Mouse (Mus musculus): Measurements from ENCODE around the gene Igfbp5. TPM values are rescaled to one million over a fixed set of nuclear protein-coding genes. Genes with fewer than 3 reads are reported as not detected.

Igfbp5 gene
- polyA plus RNA-seq, 1 experiment from 2014 or later: 126 TPM

DNA sequence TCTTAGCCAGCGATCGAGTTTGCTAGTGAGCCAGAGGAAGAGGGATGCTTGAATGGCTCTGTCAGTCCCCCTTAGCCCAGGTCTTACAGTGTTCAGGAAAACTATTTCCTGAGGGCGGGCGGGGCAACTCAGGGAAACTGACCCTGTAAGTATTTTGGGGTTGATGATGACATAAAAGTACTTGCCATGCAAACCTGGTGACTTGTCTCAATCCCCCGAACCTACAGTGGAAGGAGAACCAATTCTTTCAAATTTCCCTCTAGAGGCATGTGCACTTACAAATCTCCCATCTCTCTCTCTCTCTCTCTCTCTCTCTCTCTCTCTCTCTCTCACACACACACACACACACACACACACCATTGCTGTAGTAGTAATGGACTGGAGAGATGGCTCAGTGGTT lies 45.8 kb downstream of the Igfbp5 start:
- WGBS: 92% methylated on average over 5 of the region's 5 CpGs
- no peak overlapping the region for H3K9ac ChIP-seq (replicated peaks; ENCODE audit: low read depth, low read length)
- no peak for ATAC-seq (ENCODE audit: insufficient number of reproducible peaks, insufficient read depth, low FRiP score, low read depth)

DNA sequence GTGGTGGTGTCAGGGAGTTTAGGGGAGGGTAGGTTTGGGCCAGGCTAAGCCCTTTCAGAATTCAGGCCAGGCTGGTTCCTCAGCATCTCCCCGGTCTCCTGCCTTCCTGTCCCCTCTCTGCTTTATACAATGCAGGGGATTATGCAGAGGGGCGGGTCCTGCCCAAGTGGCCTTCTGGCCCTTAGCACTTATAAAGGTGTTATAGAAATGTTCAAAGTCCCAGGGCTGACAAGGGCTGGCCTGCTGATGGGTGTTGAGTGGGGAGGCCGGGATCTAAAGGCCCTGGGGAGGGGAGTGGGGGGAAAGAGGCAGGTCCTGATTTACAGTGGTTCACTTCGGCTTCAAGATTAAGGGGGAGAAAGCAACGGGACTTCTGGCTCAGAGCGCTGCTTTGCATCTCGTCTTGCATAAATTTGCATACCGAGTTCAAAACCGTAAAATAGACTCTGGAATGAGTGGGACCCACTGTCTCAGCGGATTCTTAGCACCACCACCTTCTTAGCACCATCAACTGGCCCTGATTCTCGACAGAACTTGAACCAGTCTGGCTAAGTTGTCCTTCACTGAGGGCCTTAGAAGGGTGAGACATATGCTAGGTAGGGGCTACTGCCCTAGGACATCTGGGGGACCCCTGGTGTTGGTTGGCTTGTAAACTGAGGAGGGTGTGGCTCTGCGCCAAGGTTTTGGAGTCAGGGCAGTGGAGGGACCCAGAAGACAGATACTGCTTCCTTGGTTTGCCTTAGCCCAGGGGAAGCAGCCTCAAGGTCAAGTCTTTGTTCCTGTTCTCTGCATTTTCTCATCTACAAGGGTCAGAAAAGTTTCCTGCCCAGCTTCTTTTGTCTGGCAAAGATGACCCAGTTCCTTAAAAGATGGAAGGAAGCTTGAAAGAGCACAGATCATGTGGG lies 47.0 kb downstream of the Igfbp5 start:
- Histone ChIP-seq H3K27ac (ENCODE audit: low read length) (no peak overlapping the region), H3K27me3 (ENCODE audit: control insufficient read depth, insufficient read depth, low read length) (no peaks in the 10 kb centered on the region), H3K4me2 (replicated peaks; ENCODE audit: low read depth, low read length) (peak overlapping the region; percentile 94), H3K9me3 (ENCODE audit: control insufficient read depth, low read depth, low read length) (no peaks in the 10 kb centered on the region), H3K4me3 (ENCODE audit: low read depth, low read length) (peak overlapping the region; percentile 79), H3K36me3 (ENCODE audit: control insufficient read depth, insufficient read depth, low read length) (peaks cover 6% of the 10 kb centered on the region; the same call in 1 of the 2 replicates), H3K9ac (replicated peaks; ENCODE audit: low read depth, low read length) (peak overlapping the region; percentile 68; the same call in 1 of the 2 replicates), H3K4me1 (ENCODE audit: control insufficient read depth, insufficient read depth, low read length) (peaks cover 25% of the 10 kb centered on the region)
- ATAC-seq (ENCODE audit: insufficient number of reproducible peaks, insufficient read depth, low FRiP score, low read depth): peak; percentile 30; the same call in 1 of the 2 replicates
- whole genome bisulfite sequencing: 34% methylated on average over 12 of the region's 12 CpGs

More for the DNA sequence above, 45.8 kb downstream of the Igfbp5 start:
- Histone ChIP-seq H3K4me3 (ENCODE audit: low read depth, low read length) (no peak overlapping the region), H3K4me2 (replicated peaks; ENCODE audit: low read depth, low read length) (no peak overlapping the region), H3K27ac (ENCODE audit: low read length) (no peak overlapping the region), H3K27me3 (ENCODE audit: control insufficient read depth, insufficient read depth, low read length) (no peaks in the 10 kb centered on the region), H3K9me3 (ENCODE audit: control insufficient read depth, low read depth, low read length) (no peaks in the 10 kb centered on the region), H3K4me1 (ENCODE audit: control insufficient read depth, insufficient read depth, low read length) (peaks cover 22% of the 10 kb centered on the region), H3K36me3 (ENCODE audit: control insufficient read depth, insufficient read depth, low read length) (peaks cover 9% of the 10 kb centered on the region; the same call in 1 of the 2 replicates)

DNA sequence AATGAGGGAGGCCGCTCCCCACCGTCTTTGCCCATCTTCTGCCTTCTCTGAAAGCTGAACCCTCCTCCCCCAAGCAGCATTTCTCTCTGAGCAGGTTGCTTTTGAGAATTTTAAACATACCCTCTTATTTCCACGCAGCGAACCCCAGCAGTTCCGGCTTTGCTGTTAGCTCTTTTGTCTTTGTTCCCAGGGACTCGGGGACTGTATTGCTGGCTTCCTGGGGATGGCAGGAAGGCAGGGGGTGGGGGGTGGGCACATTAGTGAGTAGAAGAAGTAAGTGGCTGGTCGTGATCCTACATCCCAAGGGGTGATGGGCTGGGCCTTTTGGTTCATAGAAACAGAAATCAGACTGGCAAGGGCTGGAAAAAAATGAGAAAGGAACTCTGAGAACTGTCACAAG lies 47.8 kb downstream of the Igfbp5 start:
- Histone ChIP-seq H3K4me1 (ENCODE audit: control insufficient read depth, insufficient read depth, low read length) (peaks cover 22% of the 10 kb centered on the region), H3K9ac (replicated peaks; ENCODE audit: low read depth, low read length) (peak overlapping the region; percentile 68; the same call in 1 of the 2 replicates), H3K27ac (ENCODE audit: low read length) (peak overlapping the region; percentile 88; the same call in 1 of the 2 replicates), H3K27me3 (ENCODE audit: control insufficient read depth, insufficient read depth, low read length) (no peaks in the 10 kb centered on the region), H3K4me2 (replicated peaks; ENCODE audit: low read depth, low read length) (peak overlapping the region; percentile 94), H3K9me3 (ENCODE audit: control insufficient read depth, low read depth, low read length) (no peaks in the 10 kb centered on the region), H3K36me3 (ENCODE audit: control insufficient read depth, insufficient read depth, low read length) (peaks cover 6% of the 10 kb centered on the region; the same call in 1 of the 2 replicates), H3K4me3 (ENCODE audit: low read depth, low read length) (peak overlapping the region; percentile 79)
- WGBS: 10% methylated on average over 7 of the region's 7 CpGs
- ATAC-seq (ENCODE audit: insufficient number of reproducible peaks, insufficient read depth, low FRiP score, low read depth): no peak

DNA sequence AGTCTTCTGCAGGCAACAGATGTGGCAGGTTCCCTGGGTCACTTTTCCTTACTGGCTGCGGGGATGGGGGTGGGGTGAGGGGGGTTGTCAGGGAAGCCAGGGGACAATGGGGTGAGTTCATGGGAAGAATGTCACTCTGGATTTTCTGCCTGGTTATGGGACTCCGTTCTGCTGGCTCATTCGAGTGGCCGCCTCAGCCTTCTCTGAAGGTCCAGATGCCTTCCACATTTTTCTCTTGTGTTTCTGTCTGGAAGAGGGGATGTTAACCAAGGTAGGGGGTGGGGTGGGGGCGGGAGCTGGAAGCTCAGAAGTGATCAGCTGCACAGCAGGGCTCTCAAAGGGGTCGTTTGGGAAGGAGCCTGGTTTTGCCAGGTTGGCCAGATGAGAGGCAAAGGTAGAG lies 48.2 kb downstream of the Igfbp5 start:
- Histone ChIP-seq H3K4me1 (ENCODE audit: control insufficient read depth, insufficient read depth, low read length) (peaks cover 22% of the 10 kb centered on the region), H3K36me3 (ENCODE audit: control insufficient read depth, insufficient read depth, low read length) (peaks cover 6% of the 10 kb centered on the region; the same call in 1 of the 2 replicates), H3K4me2 (replicated peaks; ENCODE audit: low read depth, low read length) (peak overlapping the region; percentile 94), H3K27me3 (ENCODE audit: control insufficient read depth, insufficient read depth, low read length) (no peaks in the 10 kb centered on the region), H3K4me3 (ENCODE audit: low read depth, low read length) (peak overlapping the region; percentile 79), H3K27ac (ENCODE audit: low read length) (peak overlapping the region; percentile 88; the same call in 1 of the 2 replicates), H3K9me3 (ENCODE audit: control insufficient read depth, low read depth, low read length) (no peaks in the 10 kb centered on the region), H3K9ac (replicated peaks; ENCODE audit: low read depth, low read length) (peak overlapping the region; percentile 68; the same call in 1 of the 2 replicates)
- ATAC-seq (ENCODE audit: insufficient number of reproducible peaks, insufficient read depth, low FRiP score, low read depth): no peak
- WGBS: 8% methylated on average over 6 of the region's 6 CpGs

DNA sequence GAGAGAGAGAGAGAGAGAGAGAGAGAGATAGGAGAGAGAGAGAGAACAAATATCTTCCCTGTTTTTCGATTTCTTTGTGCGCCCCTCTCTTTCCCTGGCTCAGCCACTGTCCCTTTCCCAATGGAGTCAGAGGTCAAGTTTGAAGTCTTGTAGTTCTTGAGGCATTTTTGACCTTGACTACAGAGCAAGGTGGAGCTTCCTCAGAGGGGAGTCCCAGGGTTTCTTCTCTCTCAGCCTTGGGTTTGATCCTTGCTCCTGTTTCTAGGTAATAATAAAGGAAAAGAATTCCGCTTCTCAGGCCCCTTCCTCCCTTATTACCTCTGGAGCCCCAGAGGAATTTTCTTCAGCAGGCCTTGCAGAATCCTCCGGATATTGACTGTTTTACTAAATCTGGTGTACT lies 48.8 kb downstream of the Igfbp5 start:
- Histone ChIP-seq H3K9me3 (ENCODE audit: control insufficient read depth, low read depth, low read length) (no peaks in the 10 kb centered on the region), H3K4me3 (ENCODE audit: low read depth, low read length) (peak overlapping the region; percentile 79), H3K27me3 (ENCODE audit: control insufficient read depth, insufficient read depth, low read length) (no peaks in the 10 kb centered on the region), H3K36me3 (ENCODE audit: control insufficient read depth, insufficient read depth, low read length) (peaks cover 6% of the 10 kb centered on the region; the same call in 1 of the 2 replicates), H3K4me1 (ENCODE audit: control insufficient read depth, insufficient read depth, low read length) (peaks cover 22% of the 10 kb centered on the region), H3K4me2 (replicated peaks; ENCODE audit: low read depth, low read length) (peak overlapping the region; percentile 94), H3K27ac (ENCODE audit: low read length) (peak overlapping the region; percentile 88; the same call in 1 of the 2 replicates), H3K9ac (replicated peaks; ENCODE audit: low read depth, low read length) (peak overlapping the region; percentile 68)
- ATAC-seq (ENCODE audit: insufficient number of reproducible peaks, insufficient read depth, low FRiP score, low read depth): no peak
- WGBS: 23% methylated on average over 4 of the region's 4 CpGs

DNA sequence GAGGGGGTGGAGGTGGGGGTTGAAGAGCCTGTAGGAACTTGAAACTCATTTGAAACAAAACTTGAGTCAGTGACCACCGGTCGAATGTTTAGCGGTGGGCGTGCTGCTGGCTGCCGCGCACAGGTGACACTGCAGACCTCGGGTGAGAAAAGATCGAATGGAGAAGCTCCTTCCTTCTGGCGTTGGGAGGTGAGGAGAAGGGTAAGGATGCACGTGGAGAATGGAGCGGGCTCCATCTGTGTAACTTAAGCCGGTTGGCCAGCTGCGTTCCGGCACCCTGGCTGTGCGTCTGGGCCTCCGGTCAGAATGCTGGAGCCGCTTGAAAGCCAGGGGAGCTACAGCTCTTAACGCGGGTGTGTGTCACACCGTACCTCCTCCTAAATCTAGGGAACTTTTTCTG lies 49.4 kb downstream of the Igfbp5 start:
- Histone ChIP-seq H3K27ac (ENCODE audit: low read length) (peak overlapping the region; percentile 88; the same call in 1 of the 2 replicates), H3K9ac (replicated peaks; ENCODE audit: low read depth, low read length) (peak overlapping the region; percentile 68), H3K27me3 (ENCODE audit: control insufficient read depth, insufficient read depth, low read length) (no peaks in the 10 kb centered on the region), H3K4me2 (replicated peaks; ENCODE audit: low read depth, low read length) (peak overlapping the region; percentile 94), H3K4me3 (ENCODE audit: low read depth, low read length) (peak overlapping the region; percentile 79), H3K9me3 (ENCODE audit: control insufficient read depth, low read depth, low read length) (no peaks in the 10 kb centered on the region), H3K36me3 (ENCODE audit: control insufficient read depth, insufficient read depth, low read length) (peaks cover 6% of the 10 kb centered on the region; the same call in 1 of the 2 replicates), H3K4me1 (ENCODE audit: control insufficient read depth, insufficient read depth, low read length) (peaks cover 22% of the 10 kb centered on the region)
- under 1% methylated on average over 20 of the region's 20 CpGs for WGBS
- no peak for ATAC-seq (ENCODE audit: insufficient number of reproducible peaks, insufficient read depth, low FRiP score, low read depth)

DNA sequence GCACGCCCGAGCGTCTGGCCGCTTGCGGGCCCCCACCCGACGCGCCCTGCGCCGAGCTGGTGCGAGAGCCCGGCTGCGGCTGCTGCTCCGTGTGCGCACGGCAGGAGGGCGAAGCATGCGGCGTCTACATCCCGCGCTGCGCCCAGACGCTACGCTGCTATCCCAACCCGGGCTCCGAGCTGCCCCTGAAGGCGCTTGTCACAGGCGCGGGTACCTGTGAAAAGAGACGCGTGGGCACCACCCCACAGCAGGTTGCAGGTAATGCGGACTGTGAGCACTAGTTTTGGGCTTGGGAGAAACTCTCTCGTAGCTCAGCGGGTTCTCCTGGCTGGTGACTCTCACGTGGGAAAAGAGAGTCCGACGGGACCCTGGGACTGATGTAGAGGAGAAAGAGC lies 50.0 kb downstream of the Igfbp5 start:
- Histone ChIP-seq H3K4me1 (ENCODE audit: control insufficient read depth, insufficient read depth, low read length) (peaks cover 22% of the 10 kb centered on the region), H3K27ac (ENCODE audit: low read length) (peak overlapping the region; percentile 88), H3K4me2 (replicated peaks; ENCODE audit: low read depth, low read length) (peak overlapping the region; percentile 94), H3K9ac (replicated peaks; ENCODE audit: low read depth, low read length) (peak overlapping the region; percentile 68), H3K27me3 (ENCODE audit: control insufficient read depth, insufficient read depth, low read length) (no peaks in the 10 kb centered on the region), H3K9me3 (ENCODE audit: control insufficient read depth, low read depth, low read length) (no peaks in the 10 kb centered on the region), H3K4me3 (ENCODE audit: low read depth, low read length) (peak overlapping the region; percentile 79), H3K36me3 (ENCODE audit: control insufficient read depth, insufficient read depth, low read length) (no peaks in the 10 kb centered on the region)
- ATAC-seq (ENCODE audit: insufficient number of reproducible peaks, insufficient read depth, low FRiP score, low read depth): peak; percentile 31; the same call in 1 of the 2 replicates
- under 1% methylated on average over 37 of the region's 37 CpGs for WGBS

DNA sequence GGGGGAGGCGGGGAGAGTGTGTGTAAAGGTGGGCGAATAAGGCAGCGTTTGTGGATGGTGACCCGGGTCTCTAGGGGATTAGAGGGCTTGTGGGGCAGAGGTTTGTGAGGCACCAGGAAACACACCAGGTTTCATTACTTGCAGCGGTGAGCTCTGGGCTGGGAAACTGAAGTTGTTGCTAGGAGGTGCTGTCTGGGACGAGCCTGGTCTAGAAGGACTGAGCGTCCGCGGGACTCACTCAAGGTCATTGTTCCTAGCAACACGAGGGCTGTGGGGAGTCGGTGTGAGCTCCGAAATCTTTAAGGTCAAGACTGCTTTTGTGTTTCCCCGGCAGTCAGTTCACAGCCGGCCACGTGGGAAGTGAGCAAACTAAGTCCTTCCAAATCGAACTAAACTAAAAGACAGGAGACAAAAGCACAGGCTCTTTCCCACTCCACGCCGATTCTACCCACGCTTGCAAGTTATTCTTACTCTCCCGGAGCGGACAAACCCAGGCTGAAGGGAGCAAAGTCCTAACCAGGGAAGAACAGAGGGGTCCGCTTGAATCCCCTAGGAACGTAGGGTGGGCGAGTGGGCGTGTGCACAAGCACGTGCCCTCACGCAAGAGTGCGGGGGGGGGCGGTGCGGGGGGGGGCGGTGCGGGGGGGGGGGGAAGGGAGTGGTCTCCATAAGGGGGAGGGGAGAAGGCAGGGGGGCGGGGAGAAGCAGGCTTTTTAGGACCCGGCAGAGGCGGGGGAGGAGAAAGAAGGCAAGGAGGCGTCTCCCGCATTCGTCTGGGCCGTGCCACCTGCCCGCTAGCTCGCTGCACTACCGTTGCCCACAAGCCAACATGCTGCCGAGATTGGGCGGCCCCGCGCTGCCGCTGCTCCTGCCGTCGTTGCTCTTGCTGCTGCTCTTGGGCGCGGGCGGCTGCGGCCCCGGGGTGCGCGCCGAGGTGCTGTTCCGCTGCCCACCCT lies 50.7 kb downstream of the Igfbp5 start, which contains the start of gene Igfbp2:
Gene Igfbp2, plus strand, starts transcription at position 753 of the 956 bp plus-strand sequence.
- no peaks in the 10 kb centered on the region for H3K36me3 ChIP-seq (ENCODE audit: control insufficient read depth, insufficient read depth, low read length)
- H3K9me3 ChIP-seq (ENCODE audit: control insufficient read depth, low read depth, low read length): no peaks in the 10 kb centered on the region
- no peaks in the 10 kb centered on the region for H3K27me3 ChIP-seq (ENCODE audit: control insufficient read depth, insufficient read depth, low read length)
- H3K9ac ChIP-seq (replicated peaks; ENCODE audit: low read depth, low read length): peak within 1 kb of the TSS; percentile 68
- ATAC-seq (ENCODE audit: insufficient number of reproducible peaks, insufficient read depth, low FRiP score, low read depth): peak; percentile 65
- H3K4me3 ChIP-seq (ENCODE audit: low read depth, low read length): peak within 1 kb of the TSS; percentile 79
- peak within 1 kb of the TSS; percentile 94 for H3K4me2 ChIP-seq (replicated peaks; ENCODE audit: low read depth, low read length)
- 2% methylated on average over 46 of the region's 58 CpGs for WGBS
- peak within 1 kb of the TSS; percentile 88 for H3K27ac ChIP-seq (ENCODE audit: low read length)
- peaks cover 22% of the 10 kb centered on the region for H3K4me1 ChIP-seq (ENCODE audit: control insufficient read depth, insufficient read depth, low read length)

All from stomach, embryonic 14.5 days (tissue).